Mouse (Mus musculus) forebrain, embryonic 15.5 days (tissue): ENCODE measurements at regions not wholly inside any gene's neighbourhood (a gene's known extent, or its start where the extent isn't known, plus 50 kb on each side); places are given as distances from the start of the nearest gene placed in this dataset.

Experiments
- ATAC-seq: fragments of 200-750 bp; cut with Nextera tagmentation; replicated peaks from 2 replicates; pipeline ENCODE4 v1.8.0; 2017; ENCODE audit warnings: mild to moderate bottlenecking, moderate TSS enrichment, moderate library complexity
- H3K27ac ChIP-seq: fragments of 300-500 bp; sonication (generic); replicated peaks from 2 replicates; pipeline ENCODE4 v1.5.1; 2015; ENCODE audit warnings: mild to moderate bottlenecking, inconsistent platforms
- H3K27me3 ChIP-seq: fragments of 300-500 bp; sonication (generic); 2 replicates; pipeline ENCODE4 v1.6.1; 2015; ENCODE audit warnings: inconsistent platforms
- H3K36me3 ChIP-seq: fragments of 300-500 bp; sonication (generic); 2 replicates; pipeline ENCODE4 v1.6.1; 2015; ENCODE audit warnings: mild to moderate bottlenecking, inconsistent platforms
- H3K4me1 ChIP-seq: fragments of 300-500 bp; sonication (generic); 2 replicates; pipeline ENCODE4 v1.6.1; 2015; ENCODE audit warnings: inconsistent platforms
- H3K4me2 ChIP-seq: fragments of 300-500 bp; sonication (generic); replicated peaks from 2 replicates; pipeline ENCODE4 v1.6.1; 2015; ENCODE audit warnings: mild to moderate bottlenecking, inconsistent platforms
- H3K4me3 ChIP-seq: fragments of 300-500 bp; sonication (generic); 2 replicates; pipeline ENCODE4 v1.5.1; 2015; ENCODE audit warnings: mild to moderate bottlenecking, inconsistent platforms
- H3K9ac ChIP-seq: fragments of 300-500 bp; sonication (generic); replicated peaks from 2 replicates; pipeline ENCODE4 v1.6.1; 2015; ENCODE audit warnings: mild to moderate bottlenecking, inconsistent platforms
- H3K9me3 ChIP-seq: fragments of 300-500 bp; sonication (generic); 2 replicates; pipeline ENCODE4 v1.6.1; 2016; ENCODE audit warnings: inconsistent platforms
- WGBS: fragments of 180-500 bp; shearing (Covaris S2); methylation state at CpG from one replicate; pipeline ENCODE4 v1.1.7; 2015; ENCODE audit warnings: mixed read lengths; 5-methylcytosine and 5-hydroxymethylcytosine counted together

- WGBS: 91% methylated on average over 2 of the region's 2 CpGs
- Histone ChIP-seq H3K4me3 (no peak overlapping the region), H3K9me3 (no peaks in the 10 kb centered on the region), H3K27me3 (no peaks in the 10 kb centered on the region), H3K4me2 (no peak overlapping the region), H3K9ac (no peak overlapping the region), H3K27ac (no peak overlapping the region), H3K4me1 (no peaks in the 10 kb centered on the region), H3K36me3 (no peaks in the 10 kb centered on the region)
- no peak for ATAC-seq
Observed at GRCm38 (mm10) chr12:28922236-28922635, 170.6 kb downstream of the Eipr1 start.

GRCm38 (mm10) chr12:28925206-28925605 is 173.6 kb downstream of the Eipr1 start:
- WGBS: 88% methylated on average over 4 of the region's 4 CpGs
- ATAC-seq: no peak
- no peaks in the 10 kb centered on the region for H3K9me3 ChIP-seq
- no peaks in the 10 kb centered on the region for H3K36me3 ChIP-seq
- no peak overlapping the region for H3K9ac ChIP-seq
- H3K27me3 ChIP-seq: no peaks in the 10 kb centered on the region
- no peak overlapping the region for H3K4me2 ChIP-seq
- no peaks in the 10 kb centered on the region for H3K4me1 ChIP-seq
- H3K4me3 ChIP-seq: no peak overlapping the region
- no peak overlapping the region for H3K27ac ChIP-seq

- H3K36me3 ChIP-seq: no peaks in the 10 kb centered on the region
- no peak overlapping the region for H3K4me2 ChIP-seq
- no peaks in the 10 kb centered on the region for H3K9me3 ChIP-seq
- H3K27ac ChIP-seq: no peak overlapping the region
- no peak overlapping the region for H3K9ac ChIP-seq
- H3K4me1 ChIP-seq: no peaks in the 10 kb centered on the region
- H3K27me3 ChIP-seq: no peaks in the 10 kb centered on the region
- no peak for ATAC-seq
- H3K4me3 ChIP-seq: no peak overlapping the region
- WGBS: 90% methylated on average over 7 of the region's 7 CpGs
Observed at GRCm38 (mm10) chr12:28939936-28940335, 188.3 kb downstream of the Eipr1 start.

GRCm38 (mm10) chr12:28948889-28949288 is 197.3 kb downstream of the Eipr1 start:
- Histone ChIP-seq H3K36me3 (no peaks in the 10 kb centered on the region), H3K4me2 (no peak overlapping the region), H3K27me3 (no peaks in the 10 kb centered on the region), H3K9me3 (no peaks in the 10 kb centered on the region), H3K4me3 (no peak overlapping the region), H3K9ac (no peak overlapping the region), H3K4me1 (peaks cover 14% of the 10 kb centered on the region), H3K27ac (peak overlapping the region; percentile 37)
- no peak for ATAC-seq
- WGBS: 49% methylated on average over 9 of the region's 9 CpGs

- WGBS: 68% methylated on average over 10 of the region's 10 CpGs
- H3K9ac ChIP-seq: no peak overlapping the region
Observed at GRCm38 (mm10) chr12:28949307-28949706, 197.7 kb downstream of the Eipr1 start.

GRCm38 (mm10) chr12:28957155-28957554 is 205.6 kb downstream of the Eipr1 start:
- no peaks in the 10 kb centered on the region for H3K9me3 ChIP-seq
- H3K27me3 ChIP-seq: no peaks in the 10 kb centered on the region
- H3K4me2 ChIP-seq: no peak overlapping the region
- no peaks in the 10 kb centered on the region for H3K4me1 ChIP-seq
- 79% methylated on average over 1 of the region's 1 CpGs for WGBS
- no peak overlapping the region for H3K27ac ChIP-seq
- no peaks in the 10 kb centered on the region for H3K36me3 ChIP-seq
- no peak overlapping the region for H3K9ac ChIP-seq
- no peak overlapping the region for H3K4me3 ChIP-seq
- no peak for ATAC-seq

More at GRCm38 (mm10) chr12:28949307-28949706, 197.7 kb downstream of the Eipr1 start:
- H3K27me3 ChIP-seq: no peaks in the 10 kb centered on the region
- no peak for ATAC-seq
- H3K9me3 ChIP-seq: no peaks in the 10 kb centered on the region
- peak overlapping the region; percentile 37 for H3K27ac ChIP-seq
- peaks cover 14% of the 10 kb centered on the region for H3K4me1 ChIP-seq
- H3K4me3 ChIP-seq: no peak overlapping the region
- no peaks in the 10 kb centered on the region for H3K36me3 ChIP-seq
- H3K4me2 ChIP-seq: no peak overlapping the region

GRCm38 (mm10) chr12:28958661-28959060 is 207.1 kb downstream of the Eipr1 start:
- H3K4me2 ChIP-seq: no peak overlapping the region

GRCm38 (mm10) chr12:28969671-28970379 is 218.2 kb downstream of the Eipr1 start:
- 69% methylated on average over 2 of the region's 2 CpGs for WGBS
- no peaks in the 10 kb centered on the region for H3K36me3 ChIP-seq

More at GRCm38 (mm10) chr12:28958661-28959060, 207.1 kb downstream of the Eipr1 start:
- 43% methylated on average over 1 of the region's 1 CpGs for WGBS
- no peak overlapping the region for H3K27ac ChIP-seq
- no peak for ATAC-seq
- H3K9ac ChIP-seq: no peak overlapping the region
- H3K36me3 ChIP-seq: no peaks in the 10 kb centered on the region
- H3K9me3 ChIP-seq: no peaks in the 10 kb centered on the region
- no peaks in the 10 kb centered on the region for H3K27me3 ChIP-seq
- no peaks in the 10 kb centered on the region for H3K4me1 ChIP-seq
- H3K4me3 ChIP-seq: no peak overlapping the region

GRCm38 (mm10) chr12:28974571-28975041 is 223.0 kb downstream of the Eipr1 start:
- Histone ChIP-seq H3K27ac (peak overlapping the region; percentile 66), H3K4me2 (no peak overlapping the region), H3K4me1 (peaks cover 13% of the 10 kb centered on the region), H3K9ac (no peak overlapping the region), H3K27me3 (no peaks in the 10 kb centered on the region), H3K9me3 (no peaks in the 10 kb centered on the region), H3K4me3 (no peak overlapping the region), H3K36me3 (no peaks in the 10 kb centered on the region)
- WGBS: 6% methylated on average over 6 of the region's 6 CpGs
- ATAC-seq: peak; percentile 88

More at GRCm38 (mm10) chr12:28969671-28970379, 218.2 kb downstream of the Eipr1 start:
- H3K27ac ChIP-seq: no peak overlapping the region
- H3K4me2 ChIP-seq: no peak overlapping the region
- H3K9ac ChIP-seq: no peak overlapping the region
- ATAC-seq: no peak
- no peak overlapping the region for H3K4me3 ChIP-seq
- peaks cover 7% of the 10 kb centered on the region for H3K4me1 ChIP-seq
- H3K27me3 ChIP-seq: no peaks in the 10 kb centered on the region
- H3K9me3 ChIP-seq: no peaks in the 10 kb centered on the region

- no peaks in the 10 kb centered on the region for H3K36me3 ChIP-seq
- no peak overlapping the region for H3K4me2 ChIP-seq
- peak; percentile 47; the same call in 1 of the 2 replicates for ATAC-seq
- peaks cover 13% of the 10 kb centered on the region for H3K4me1 ChIP-seq
- H3K27me3 ChIP-seq: no peaks in the 10 kb centered on the region
- peak overlapping the region; percentile 66 for H3K27ac ChIP-seq
- 90% methylated on average over 5 of the region's 5 CpGs for WGBS
- H3K9ac ChIP-seq: no peak overlapping the region
- no peak overlapping the region for H3K4me3 ChIP-seq
- H3K9me3 ChIP-seq: no peaks in the 10 kb centered on the region
Observed at GRCm38 (mm10) chr12:28975249-28975648, 223.6 kb downstream of the Eipr1 start.

- H3K4me1 ChIP-seq: peaks cover 8% of the 10 kb centered on the region
- H3K9me3 ChIP-seq: no peaks in the 10 kb centered on the region
- H3K27me3 ChIP-seq: no peaks in the 10 kb centered on the region
- no peak overlapping the region for H3K27ac ChIP-seq
- no peak overlapping the region for H3K4me2 ChIP-seq
- WGBS: 82% methylated on average over 7 of the region's 7 CpGs
- no peak overlapping the region for H3K4me3 ChIP-seq
- no peak for ATAC-seq
- no peak overlapping the region for H3K9ac ChIP-seq
- H3K36me3 ChIP-seq: no peaks in the 10 kb centered on the region
Observed at GRCm38 (mm10) chr12:28979679-28980078, 228.1 kb downstream of the Eipr1 start.

- no peaks in the 10 kb centered on the region for H3K4me1 ChIP-seq
- 69% methylated on average over 7 of the region's 7 CpGs for WGBS
- H3K27ac ChIP-seq: no peak overlapping the region
- no peaks in the 10 kb centered on the region for H3K36me3 ChIP-seq
- no peak overlapping the region for H3K9ac ChIP-seq
- H3K4me3 ChIP-seq: no peak overlapping the region
- H3K27me3 ChIP-seq: no peaks in the 10 kb centered on the region
- ATAC-seq: no peak
- H3K4me2 ChIP-seq: no peak overlapping the region
- H3K9me3 ChIP-seq: no peaks in the 10 kb centered on the region
Observed at GRCm38 (mm10) chr12:28986214-28986613, 234.6 kb downstream of the Eipr1 start.
